Mouse (Mus musculus): ENCODE measurements around the gene Zfp704. TPM values are rescaled to one million over a fixed set of nuclear protein-coding genes. Genes with fewer than 3 reads are reported as not detected.
A peak's percentile ranks its signal among the peaks of the same experiment; 100 is the strongest.

Zfp704 gene
- polyA plus RNA-seq, 1 experiment from 2014 or later = 10.6 TPM

DNA sequence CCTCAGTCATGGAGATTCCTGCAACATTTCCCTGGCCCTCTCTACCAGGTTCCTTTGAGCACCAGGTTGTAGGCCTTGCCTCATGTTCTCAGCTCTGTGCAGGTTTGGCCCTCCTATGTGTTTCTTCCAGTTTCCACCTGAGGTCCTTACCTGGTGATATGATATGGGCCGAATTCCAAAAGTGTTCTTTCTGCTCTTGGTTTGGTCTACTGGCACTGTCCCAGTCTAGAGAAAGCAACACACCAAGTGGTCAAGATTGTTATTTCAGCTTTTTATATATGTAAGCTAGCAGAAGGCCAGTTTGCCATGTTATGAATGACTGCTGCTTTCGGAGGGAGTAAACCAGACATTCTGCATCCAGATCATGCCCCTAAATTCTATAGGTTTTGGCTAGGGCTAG is 541 bp upstream of the Zfp704 start:
- no peak for ATAC-seq
- H3K4me2 ChIP-seq = peak overlapping the region; percentile 71
- no peaks in the 10 kb centered on the region for H3K36me3 ChIP-seq (ENCODE audit: poor library complexity, severe bottlenecking)
- H3K27ac ChIP-seq = 0 out of 2 replicates have a peak overlapping the region, but pooled peaks have one; percentile 95
- WGBS = 82% methylated on average over 2 of the region's 2 CpGs
- H3K27me3 ChIP-seq = peaks cover 10% of the 10 kb centered on the region; the same call in 1 of the 2 replicates
- peak overlapping the region; percentile 89; the same call in 1 of the 2 replicates for H3K4me3 ChIP-seq
- no peak overlapping the region for H3K9ac ChIP-seq
- H3K9me3 ChIP-seq (replicated peaks) = no peaks in the 10 kb centered on the region
- H3K4me1 ChIP-seq = peaks cover 32% of the 10 kb centered on the region

- H3K4me2 ChIP-seq = peak overlapping the region; percentile 71
- peak; percentile 36 for ATAC-seq
- peaks cover 32% of the 10 kb centered on the region for H3K4me1 ChIP-seq
- WGBS = 1% methylated on average over 93 of the region's 94 CpGs
- no peaks in the 10 kb centered on the region for H3K36me3 ChIP-seq (ENCODE audit: poor library complexity, severe bottlenecking)
- H3K4me3 ChIP-seq = peak overlapping the region; percentile 89
- peak overlapping the region; percentile 95 for H3K27ac ChIP-seq
- no peaks in the 10 kb centered on the region for H3K9me3 ChIP-seq (replicated peaks)
- peak overlapping the region; percentile 90 for H3K9ac ChIP-seq
- H3K27me3 ChIP-seq = peaks cover 10% of the 10 kb centered on the region; the same call in 1 of the 2 replicates
Measured at GRCm38 (mm10) chr3:9608906-9609580, 842 bp downstream of the Zfp704 start.

DNA sequence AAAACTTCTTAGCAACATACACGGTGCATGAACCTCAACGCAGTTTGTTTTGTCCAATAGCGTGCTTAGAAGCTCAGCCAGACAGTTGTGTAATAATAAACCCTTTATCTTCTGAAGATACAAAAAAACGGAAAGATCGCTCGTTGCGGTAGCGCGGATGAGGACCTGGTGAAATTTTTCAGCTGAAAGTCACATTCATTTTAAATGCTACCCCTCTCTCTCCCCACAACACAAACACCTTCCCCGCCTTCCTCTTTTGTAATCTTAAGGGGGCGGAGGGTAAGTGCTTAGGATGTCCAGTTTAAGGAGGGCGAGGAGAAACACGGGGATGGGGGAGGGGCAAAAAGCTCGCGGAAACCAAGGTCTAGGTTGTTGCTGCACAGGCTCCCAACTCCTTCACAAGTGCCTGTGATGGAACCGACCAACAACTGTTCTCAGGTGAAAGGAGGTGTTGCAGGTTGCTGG is 1.4 kb downstream of the Zfp704 start:
- no peaks in the 10 kb centered on the region for H3K36me3 ChIP-seq (ENCODE audit: poor library complexity, severe bottlenecking)
- no peaks in the 10 kb centered on the region for H3K9me3 ChIP-seq (replicated peaks)
- peaks cover 32% of the 10 kb centered on the region for H3K4me1 ChIP-seq
- H3K4me3 ChIP-seq = peak overlapping the region; percentile 89
- peaks cover 10% of the 10 kb centered on the region; the same call in 1 of the 2 replicates for H3K27me3 ChIP-seq
- H3K9ac ChIP-seq = peak overlapping the region; percentile 90
- H3K4me2 ChIP-seq = peak overlapping the region; percentile 71
- peak; percentile 11; the same call in 1 of the 2 replicates for ATAC-seq
- under 1% methylated on average over 16 of the region's 16 CpGs for WGBS
- H3K27ac ChIP-seq = peak overlapping the region; percentile 95

GRCm38 (mm10) chr3:9607686-9608085 is 2.2 kb downstream of the Zfp704 start:
- no peak for ATAC-seq
- Histone ChIP-seq H3K4me3 (peak overlapping the region; percentile 89), H3K36me3 (ENCODE audit: poor library complexity, severe bottlenecking) (no peaks in the 10 kb centered on the region), H3K27me3 (peaks cover 10% of the 10 kb centered on the region; the same call in 1 of the 2 replicates), H3K27ac (no peak overlapping the region), H3K9me3 (replicated peaks) (no peaks in the 10 kb centered on the region), H3K4me2 (peak overlapping the region; percentile 71), H3K4me1 (peaks cover 32% of the 10 kb centered on the region), H3K9ac (no peak overlapping the region)
- 33% methylated on average over 5 of the region's 5 CpGs for WGBS

DNA sequence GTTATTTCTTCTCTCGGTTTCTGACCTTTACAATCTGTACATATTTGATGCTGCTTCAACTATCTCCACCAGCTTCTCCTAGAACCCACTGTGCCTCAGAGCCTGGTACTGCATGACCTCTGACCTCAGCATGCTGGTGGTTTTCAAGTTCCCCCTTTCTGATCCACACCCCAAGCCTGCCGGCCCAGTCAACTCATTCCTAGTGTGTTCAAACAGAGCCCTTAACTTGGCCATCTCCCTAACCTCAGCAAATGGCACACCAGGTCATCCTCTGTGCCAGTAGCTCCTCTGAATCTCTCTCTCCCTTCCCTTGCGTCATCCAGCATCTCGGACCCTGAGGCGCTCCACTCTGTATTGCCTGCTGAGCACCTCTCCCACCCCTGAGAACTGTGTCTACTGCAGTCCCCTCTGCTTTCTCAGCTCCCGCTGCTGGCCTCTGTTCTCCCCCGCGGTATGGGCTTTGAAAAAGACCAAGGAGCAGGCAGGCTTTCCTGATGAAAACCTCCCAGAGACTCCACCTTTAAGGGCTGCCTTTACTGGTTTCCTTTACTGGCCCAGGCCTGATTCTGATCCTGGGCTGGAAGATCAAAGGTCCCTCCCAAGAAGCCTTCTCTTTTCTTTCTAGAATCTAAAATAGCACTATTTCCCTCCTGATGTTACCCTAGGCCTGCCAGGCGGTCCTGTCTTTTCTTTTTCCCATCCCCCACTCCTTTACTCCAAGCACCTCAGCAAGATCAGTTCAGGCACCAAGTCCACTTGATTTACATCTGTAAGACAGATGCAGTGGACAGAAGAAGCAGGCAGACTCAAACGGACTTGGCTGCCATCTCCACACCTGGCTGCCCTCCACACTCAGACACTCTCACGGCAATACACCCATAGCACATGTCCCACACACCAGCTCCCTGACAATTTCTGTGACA is 3.8 kb downstream of the Zfp704 start:
- H3K4me3 ChIP-seq = no peak overlapping the region
- H3K9ac ChIP-seq = peak overlapping the region; percentile 17
- H3K4me2 ChIP-seq = peak overlapping the region; percentile 20; the same call in 1 of the 2 replicates
- peaks cover 30% of the 10 kb centered on the region for H3K4me1 ChIP-seq
- no peaks in the 10 kb centered on the region for H3K9me3 ChIP-seq (replicated peaks)
- no peaks in the 10 kb centered on the region for H3K36me3 ChIP-seq (ENCODE audit: poor library complexity, severe bottlenecking)
- ATAC-seq = no peak
- H3K27ac ChIP-seq = no peak overlapping the region
- H3K27me3 ChIP-seq = 0 out of 2 replicates have a peak, but pooled peaks cover 6% of the 10 kb centered on the region
- 32% methylated on average over 11 of the region's 11 CpGs for WGBS

DNA sequence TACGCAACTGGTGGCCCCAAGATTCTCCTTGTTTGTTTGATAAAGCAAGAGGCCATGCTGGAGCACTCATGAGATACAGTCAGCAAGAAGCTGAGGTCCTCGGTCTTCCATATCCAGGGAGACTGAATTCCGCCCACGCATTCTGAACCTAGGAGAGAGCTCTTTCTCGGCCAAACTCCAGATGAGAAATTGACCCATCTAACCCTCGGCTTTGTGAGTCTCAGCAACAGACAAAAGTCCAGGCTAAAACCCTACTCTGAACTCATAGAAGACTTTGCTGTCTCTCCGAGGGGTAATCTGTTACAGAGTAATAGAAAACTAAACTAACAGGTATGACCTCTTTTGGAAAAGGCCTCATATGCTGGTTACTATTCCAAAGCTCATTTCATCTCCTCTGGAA is 4.9 kb downstream of the Zfp704 start:
- WGBS = 90% methylated on average over 7 of the region's 7 CpGs
- Histone ChIP-seq H3K4me2 (no peak overlapping the region), H3K4me3 (no peak overlapping the region), H3K9me3 (replicated peaks) (no peaks in the 10 kb centered on the region), H3K27me3 (0 out of 2 replicates have a peak, but pooled peaks cover 4% of the 10 kb centered on the region), H3K4me1 (peaks cover 29% of the 10 kb centered on the region), H3K36me3 (ENCODE audit: poor library complexity, severe bottlenecking) (no peaks in the 10 kb centered on the region), H3K9ac (no peak overlapping the region), H3K27ac (no peak overlapping the region)
- no peak for ATAC-seq

- Histone ChIP-seq H3K4me3 (no peak overlapping the region), H3K27me3 (0 out of 2 replicates have a peak, but pooled peaks cover 4% of the 10 kb centered on the region), H3K36me3 (ENCODE audit: poor library complexity, severe bottlenecking) (no peaks in the 10 kb centered on the region), H3K4me1 (peaks cover 36% of the 10 kb centered on the region), H3K27ac (no peak overlapping the region), H3K4me2 (no peak overlapping the region), H3K9me3 (replicated peaks) (no peaks in the 10 kb centered on the region), H3K9ac (no peak overlapping the region)
- ATAC-seq = no peak
- WGBS = 84% methylated on average over 4 of the region's 4 CpGs
Measured at GRCm38 (mm10) chr3:9603866-9604265, 6.0 kb downstream of the Zfp704 start.

GRCm38 (mm10) chr3:9600577-9600976 is 9.3 kb downstream of the Zfp704 start:
- Histone ChIP-seq H3K4me1 (peaks cover 16% of the 10 kb centered on the region), H3K9me3 (replicated peaks) (no peaks in the 10 kb centered on the region), H3K27me3 (0 out of 2 replicates have a peak, but pooled peaks cover 1% of the 10 kb centered on the region), H3K4me3 (no peak overlapping the region), H3K9ac (no peak overlapping the region), H3K4me2 (no peak overlapping the region), H3K36me3 (ENCODE audit: poor library complexity, severe bottlenecking) (no peaks in the 10 kb centered on the region), H3K27ac (no peak overlapping the region)
- WGBS = 75% methylated on average over 6 of the region's 6 CpGs
- no peak for ATAC-seq

- no peak overlapping the region for H3K4me2 ChIP-seq
- no peak overlapping the region for H3K9ac ChIP-seq
- no peaks in the 10 kb centered on the region for H3K36me3 ChIP-seq (ENCODE audit: poor library complexity, severe bottlenecking)
- no peaks in the 10 kb centered on the region for H3K27me3 ChIP-seq
- H3K27ac ChIP-seq = no peak overlapping the region; the same call in 1 of the 2 replicates
- no peak overlapping the region for H3K4me3 ChIP-seq
- peaks cover 16% of the 10 kb centered on the region for H3K4me1 ChIP-seq
- ATAC-seq = no peak
- 87% methylated on average over 11 of the region's 11 CpGs for WGBS
- no peaks in the 10 kb centered on the region for H3K9me3 ChIP-seq (replicated peaks)
Measured at GRCm38 (mm10) chr3:9599738-9600410, 10.0 kb downstream of the Zfp704 start.

DNA sequence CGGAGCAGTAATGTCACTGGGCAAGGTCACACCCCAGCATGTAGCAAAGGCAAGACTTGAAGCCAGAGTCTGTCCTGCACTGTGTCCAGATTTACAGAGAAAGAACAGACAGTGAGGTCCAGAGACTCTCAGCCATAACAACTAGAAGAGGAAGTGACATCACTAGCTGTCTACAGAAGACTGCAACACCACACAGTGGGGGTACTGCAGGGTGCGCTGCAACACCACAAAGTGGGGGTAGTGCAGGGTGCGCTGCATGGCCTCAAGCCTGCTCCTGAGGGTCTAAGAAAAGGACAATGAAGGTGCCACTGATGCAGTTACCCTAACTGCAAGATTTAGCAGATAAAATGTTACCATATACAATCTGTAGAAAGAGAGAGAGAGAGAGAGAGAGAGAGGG is 11.8 kb downstream of the Zfp704 start:
- H3K4me1 ChIP-seq = peaks cover 16% of the 10 kb centered on the region
- no peaks in the 10 kb centered on the region for H3K9me3 ChIP-seq (replicated peaks)
- no peak overlapping the region for H3K4me3 ChIP-seq
- H3K27ac ChIP-seq = no peak overlapping the region
- no peaks in the 10 kb centered on the region for H3K27me3 ChIP-seq
- H3K9ac ChIP-seq = no peak overlapping the region
- no peak for ATAC-seq
- no peaks in the 10 kb centered on the region for H3K36me3 ChIP-seq (ENCODE audit: poor library complexity, severe bottlenecking)
- WGBS = 93% methylated on average over 3 of the region's 3 CpGs
- no peak overlapping the region for H3K4me2 ChIP-seq

GRCm38 (mm10) chr3:9594457-9594856 is 15.4 kb downstream of the Zfp704 start:
- Histone ChIP-seq H3K4me2 (no peak overlapping the region), H3K4me3 (no peak overlapping the region), H3K9ac (no peak overlapping the region), H3K27me3 (no peaks in the 10 kb centered on the region), H3K36me3 (ENCODE audit: poor library complexity, severe bottlenecking) (no peaks in the 10 kb centered on the region), H3K9me3 (replicated peaks) (no peaks in the 10 kb centered on the region), H3K27ac (no peak overlapping the region), H3K4me1 (peaks cover 2% of the 10 kb centered on the region)
- no peak for ATAC-seq
- 83% methylated on average over 7 of the region's 7 CpGs for WGBS
